Mouse (Mus musculus): ENCODE data around the gene Commd3.

Commd3 gene

GRCm38 (mm10) chr2:18718521-18718920 lies 46.3 kb downstream of the Commd3 start:
- no peak for DNase-seq (ENCODE audit: low read depth, low spot score)

GRCm38 (mm10) chr2:18722208-18722830 lies 50.1 kb downstream of the Commd3 start:
- no peak for DNase-seq (ENCODE audit: low read depth, low spot score)

GRCm38 (mm10) chr2:18724462-18724861 lies 52.3 kb downstream of the Commd3 start:
- DNase-seq (ENCODE audit: low read depth, low spot score): no peak
